Mouse (Mus musculus) neural tube, embryonic 11.5 days (tissue): ENCODE measurements at regions not wholly inside any gene's neighbourhood (a gene's known extent, or its start where the extent isn't known, plus 50 kb on each side); places are given as distances from the start of the nearest gene placed in this dataset.
A peak's percentile ranks its signal among the peaks of the same experiment; 100 is the strongest.

ENCODE experiments used
- ATAC-seq: fragments of 200-750 bp; cut with Nextera tagmentation; 2 replicates; pipeline ENCODE4 v1.8.0; 2017; ENCODE audit warnings: moderate number of reproducible peaks, mild to moderate bottlenecking, moderate TSS enrichment, moderate library complexity; ENCODE audit not compliant: insufficient read depth, low FRiP score, low TSS enrichment
- DNase-seq: peaks from one replicate; pipeline ENCODE4 v3.0.0-alpha.2; 2015; ENCODE audit warnings: low spot score
- H3K27ac ChIP-seq: fragments of 300-500 bp; sonication (generic); 2 replicates; pipeline ENCODE4 v1.5.1; 2014; ENCODE audit warnings: low read depth, mild to moderate bottlenecking, low read length
- H3K27me3 ChIP-seq: fragments of 300-500 bp; sonication (generic); 2 replicates; pipeline ENCODE4 v1.6.1; 2014; ENCODE audit warnings: mild to moderate bottlenecking, low read length, mixed read lengths; ENCODE audit not compliant: control insufficient read depth, insufficient read depth
- H3K36me3 ChIP-seq: fragments of 300-500 bp; sonication (generic); 2 replicates; pipeline ENCODE4 v1.6.1; 2014; ENCODE audit warnings: mild to moderate bottlenecking, low read length, moderate library complexity, mixed read lengths; ENCODE audit not compliant: control insufficient read depth, insufficient read depth
- H3K4me1 ChIP-seq: fragments of 300-500 bp; sonication (generic); 2 replicates; pipeline ENCODE4 v1.6.1; 2014; ENCODE audit warnings: low read length, mixed read lengths; ENCODE audit not compliant: control insufficient read depth, insufficient read depth
- H3K4me2 ChIP-seq: fragments of 300-500 bp; sonication (generic); 2 replicates; pipeline ENCODE4 v1.6.1; 2014; ENCODE audit warnings: low read depth, mild to moderate bottlenecking, moderate library complexity
- H3K4me3 ChIP-seq: fragments of 300-500 bp; sonication (generic); 2 replicates; pipeline ENCODE4 v1.5.1; 2014; ENCODE audit warnings: low read depth, low read length
- H3K9ac ChIP-seq: fragments of 300-500 bp; sonication (generic); 2 replicates; pipeline ENCODE4 v1.6.1; 2014; ENCODE audit warnings: mild to moderate bottlenecking, low read length
- H3K9me3 ChIP-seq: fragments of 300-500 bp; sonication (generic); 2 replicates; pipeline ENCODE4 v1.6.1; 2016; ENCODE audit warnings: low read length; ENCODE audit not compliant: control insufficient read depth
- WGBS: fragments of 180-500 bp; shearing (Covaris S2); extraction: QIAGEN DNeasy Blood & Tissue Kit; methylation state at CpG from one replicate; pipeline ENCODE4 v1.1.7; 2014; 5-methylcytosine and 5-hydroxymethylcytosine counted together

- no peak overlapping the region for H3K27ac ChIP-seq
- H3K27me3 ChIP-seq: no peaks in the 10 kb centered on the region
- H3K4me2 ChIP-seq: no peak overlapping the region
- ATAC-seq (no peak), DNase-seq (no peak)
- WGBS: 34% methylated on average over 2 of the region's 2 CpGs
- H3K36me3 ChIP-seq: no peaks in the 10 kb centered on the region
- H3K9ac ChIP-seq: no peak overlapping the region
- no peaks in the 10 kb centered on the region for H3K9me3 ChIP-seq
- no peak overlapping the region for H3K4me3 ChIP-seq
- H3K4me1 ChIP-seq: no peaks in the 10 kb centered on the region
Measured at GRCm38 (mm10) chr9:87574250-87574864, 156.7 kb downstream of the Tbx18 start.

GRCm38 (mm10) chr9:87563244-87563643 lies 167.8 kb downstream of the Tbx18 start:
- whole genome bisulfite sequencing: 54% methylated on average over 3 of the region's 3 CpGs

GRCm38 (mm10) chr9:87562796-87563195 lies 168.3 kb downstream of the Tbx18 start:
- H3K9me3 ChIP-seq: no peaks in the 10 kb centered on the region
- no peaks in the 10 kb centered on the region for H3K27me3 ChIP-seq
- H3K9ac ChIP-seq: no peak overlapping the region
- DNase-seq (peak; percentile 12), ATAC-seq (no peak)
- no peak overlapping the region for H3K4me3 ChIP-seq
- no peaks in the 10 kb centered on the region for H3K4me1 ChIP-seq
- H3K36me3 ChIP-seq: no peaks in the 10 kb centered on the region
- H3K27ac ChIP-seq: no peak overlapping the region
- WGBS: 48% methylated on average over 6 of the region's 6 CpGs
- no peak overlapping the region for H3K4me2 ChIP-seq

More at GRCm38 (mm10) chr9:87563244-87563643, 167.8 kb downstream of the Tbx18 start:
- H3K27me3 ChIP-seq: no peaks in the 10 kb centered on the region
- ATAC-seq (no peak), DNase-seq (peak; percentile 13)
- H3K4me3 ChIP-seq: no peak overlapping the region
- no peaks in the 10 kb centered on the region for H3K9me3 ChIP-seq
- no peaks in the 10 kb centered on the region for H3K4me1 ChIP-seq
- H3K9ac ChIP-seq: no peak overlapping the region
- H3K36me3 ChIP-seq: no peaks in the 10 kb centered on the region
- H3K4me2 ChIP-seq: no peak overlapping the region
- no peak overlapping the region for H3K27ac ChIP-seq

GRCm38 (mm10) chr9:87557841-87558240 lies 173.2 kb downstream of the Tbx18 start:
- H3K9ac ChIP-seq: no peak overlapping the region
- no peaks in the 10 kb centered on the region for H3K36me3 ChIP-seq
- no peak overlapping the region for H3K4me3 ChIP-seq
- no peaks in the 10 kb centered on the region for H3K4me1 ChIP-seq
- ATAC-seq (no peak), DNase-seq (peak; percentile 13)
- H3K27me3 ChIP-seq: no peaks in the 10 kb centered on the region
- 68% methylated on average over 12 of the region's 12 CpGs for WGBS
- no peaks in the 10 kb centered on the region for H3K9me3 ChIP-seq
- H3K4me2 ChIP-seq: no peak overlapping the region
- H3K27ac ChIP-seq: no peak overlapping the region

GRCm38 (mm10) chr9:87556953-87557394 lies 174.1 kb downstream of the Tbx18 start:
- ATAC-seq (peak; percentile 16; the same call in 1 of the 2 replicates), DNase-seq (peak; percentile 32)
- WGBS: 19% methylated on average over 8 of the region's 8 CpGs
- Histone ChIP-seq H3K9ac (no peak overlapping the region), H3K27me3 (no peaks in the 10 kb centered on the region), H3K27ac (no peak overlapping the region), H3K36me3 (no peaks in the 10 kb centered on the region), H3K4me3 (no peak overlapping the region), H3K4me1 (no peaks in the 10 kb centered on the region), H3K9me3 (no peaks in the 10 kb centered on the region), H3K4me2 (no peak overlapping the region)

GRCm38 (mm10) chr9:87556552-87556951 lies 174.5 kb downstream of the Tbx18 start:
- Histone ChIP-seq H3K4me3 (no peak overlapping the region), H3K9ac (no peak overlapping the region), H3K27me3 (no peaks in the 10 kb centered on the region), H3K36me3 (no peaks in the 10 kb centered on the region), H3K27ac (no peak overlapping the region), H3K4me1 (no peaks in the 10 kb centered on the region), H3K4me2 (no peak overlapping the region), H3K9me3 (no peaks in the 10 kb centered on the region)
- DNase-seq (no peak), ATAC-seq (peak; percentile 35; the same call in 1 of the 2 replicates)
- WGBS: 32% methylated on average over 7 of the region's 7 CpGs

- peak; percentile 38 for DNase-seq
- no peak overlapping the region for H3K4me2 ChIP-seq
- 0 out of 2 replicates have a peak, but pooled peaks have one; percentile 39 for ATAC-seq
- no peak overlapping the region for H3K27ac ChIP-seq
- H3K27me3 ChIP-seq: no peaks in the 10 kb centered on the region
- H3K36me3 ChIP-seq: no peaks in the 10 kb centered on the region
- WGBS: 67% methylated on average over 8 of the region's 8 CpGs
- no peak overlapping the region for H3K4me3 ChIP-seq
- no peaks in the 10 kb centered on the region for H3K4me1 ChIP-seq
- H3K9me3 ChIP-seq: no peaks in the 10 kb centered on the region
- H3K9ac ChIP-seq: no peak overlapping the region
Measured at GRCm38 (mm10) chr9:87533182-87533581, 197.9 kb downstream of the Tbx18 start.

- DNase-seq: no peak
- no peaks in the 10 kb centered on the region for H3K27me3 ChIP-seq
- no peak overlapping the region for H3K4me2 ChIP-seq
- no peak overlapping the region for H3K27ac ChIP-seq
- no peak overlapping the region for H3K9ac ChIP-seq
- 81% methylated on average over 2 of the region's 2 CpGs for WGBS
- no peaks in the 10 kb centered on the region for H3K4me1 ChIP-seq
- H3K4me3 ChIP-seq: no peak overlapping the region
- H3K36me3 ChIP-seq: no peaks in the 10 kb centered on the region
- H3K9me3 ChIP-seq: no peaks in the 10 kb centered on the region
- ATAC-seq: no peak
Measured at GRCm38 (mm10) chr9:87529908-87530307, 201.2 kb downstream of the Tbx18 start.

GRCm38 (mm10) chr9:87524890-87525684 lies 206.0 kb downstream of the Tbx18 start:
- no peak overlapping the region for H3K9ac ChIP-seq
- no peaks in the 10 kb centered on the region for H3K36me3 ChIP-seq
- H3K4me3 ChIP-seq: no peak overlapping the region
- H3K4me1 ChIP-seq: no peaks in the 10 kb centered on the region
- ATAC-seq (no peak), DNase-seq (no peak)
- H3K4me2 ChIP-seq: no peak overlapping the region
- WGBS: 87% methylated on average over 5 of the region's 5 CpGs
- H3K27me3 ChIP-seq: no peaks in the 10 kb centered on the region
- no peak overlapping the region for H3K27ac ChIP-seq
- no peaks in the 10 kb centered on the region for H3K9me3 ChIP-seq
